Mouse (Mus musculus): ENCODE measurements at regions not wholly inside any gene's neighbourhood (a gene's known extent, or its start where the extent isn't known, plus 50 kb on each side); places are given as distances from the start of the nearest gene placed in this dataset.

DNA sequence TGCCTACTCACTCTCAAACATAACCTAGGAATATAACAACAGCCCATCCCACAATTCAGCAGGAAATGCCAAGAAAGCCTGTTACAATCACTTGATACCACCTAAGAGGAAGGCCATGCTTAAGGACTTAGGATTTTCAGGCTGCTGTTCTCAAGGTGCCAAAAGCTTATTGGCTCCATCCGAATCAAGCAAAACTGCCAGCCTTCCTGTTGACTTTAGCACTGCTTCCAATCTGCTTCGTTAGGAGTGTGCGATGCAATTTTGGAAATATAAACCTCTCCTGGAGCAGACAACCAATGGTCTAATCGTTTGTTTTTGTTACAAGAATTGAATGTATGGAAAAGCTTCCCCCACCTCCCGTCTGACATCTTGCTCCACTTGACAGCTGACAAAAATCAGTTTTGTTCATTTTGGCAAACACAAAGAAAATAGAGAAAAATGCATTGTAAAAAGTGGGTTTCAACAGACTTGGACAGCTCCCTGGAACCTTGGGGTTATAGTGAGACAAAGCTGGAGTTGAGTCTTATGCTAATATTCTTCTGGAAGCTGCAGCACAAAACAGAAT lies 2620.0 kb upstream of the Gm7489 start:
- DNase-seq (ENCODE audit: low spot score) (no peak), ATAC-seq (ENCODE audit: low FRiP score, low read depth) (no peak)
- H3K4me2 ChIP-seq (replicated peaks; ENCODE audit: low read depth, low read length, severe bottlenecking): no peak overlapping the region
- no peaks in the 10 kb centered on the region for H3K27me3 ChIP-seq (ENCODE audit: control insufficient read depth, insufficient read depth, low read length)
- no peaks in the 10 kb centered on the region for H3K36me3 ChIP-seq (ENCODE audit: control insufficient read depth, insufficient read depth, low read length)
- H3K27ac ChIP-seq (replicated peaks; ENCODE audit: low read depth, low read length): no peak overlapping the region
- no peaks in the 10 kb centered on the region for H3K4me1 ChIP-seq (ENCODE audit: control insufficient read depth, insufficient read depth, low read length)
- no peaks in the 10 kb centered on the region for H3K9me3 ChIP-seq (ENCODE audit: control insufficient read depth, low read length)
- no peak overlapping the region for H3K9ac ChIP-seq (ENCODE audit: low read depth, low read length, severe bottlenecking)
- TF ChIP-seq POLR2A (IDR thresholded peaks at IDR 0.05; ENCODE audit: borderline replicate concordance, extremely low read depth, insufficient read depth, insufficient read length): no peak
- WGBS: 52% methylated on average over 5 of the region's 5 CpGs
- H3K4me3 ChIP-seq (replicated peaks; ENCODE audit: low read length): no peak overlapping the region

DNA sequence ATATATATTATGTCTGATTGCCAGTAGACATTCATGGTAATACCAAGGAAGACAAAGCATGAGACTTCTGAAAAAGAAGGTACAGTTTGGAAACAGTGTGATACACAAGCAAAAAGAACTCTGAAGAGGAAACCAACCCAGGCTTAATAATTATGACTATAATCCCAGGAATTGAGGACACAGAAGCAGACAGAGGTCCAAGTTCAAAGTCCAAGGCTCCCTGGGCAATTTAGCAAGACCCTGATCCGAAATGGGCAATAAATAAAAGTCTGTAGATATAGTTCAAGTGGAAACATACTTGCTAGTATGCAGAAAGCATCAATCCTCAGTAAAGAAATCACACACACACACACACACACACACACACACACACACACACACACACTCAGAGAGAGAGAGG lies 2618.7 kb upstream of the Gm7489 start:
- no peak for DNase-seq (ENCODE audit: low spot score)
- H3K27ac ChIP-seq (replicated peaks; ENCODE audit: low read depth, low read length): no peak overlapping the region
- no peaks in the 10 kb centered on the region for H3K4me1 ChIP-seq (ENCODE audit: control insufficient read depth, insufficient read depth, low read length)
- no peaks in the 10 kb centered on the region for H3K27me3 ChIP-seq (ENCODE audit: control insufficient read depth, insufficient read depth, low read length)
- WGBS: 45% methylated on average over 1 of the region's 1 CpGs
- no peak for TF ChIP-seq POLR2A (IDR thresholded peaks at IDR 0.05; ENCODE audit: borderline replicate concordance, extremely low read depth, insufficient read depth, insufficient read length)
- no peak for ATAC-seq (ENCODE audit: low FRiP score, low read depth)
- no peak overlapping the region for H3K9ac ChIP-seq (ENCODE audit: low read depth, low read length, severe bottlenecking)
- no peak overlapping the region for H3K4me2 ChIP-seq (replicated peaks; ENCODE audit: low read depth, low read length, severe bottlenecking)
- no peak overlapping the region for H3K4me3 ChIP-seq (replicated peaks; ENCODE audit: low read length)
- H3K9me3 ChIP-seq (ENCODE audit: control insufficient read depth, low read length): no peaks in the 10 kb centered on the region
- no peaks in the 10 kb centered on the region for H3K36me3 ChIP-seq (ENCODE audit: control insufficient read depth, insufficient read depth, low read length)

DNA sequence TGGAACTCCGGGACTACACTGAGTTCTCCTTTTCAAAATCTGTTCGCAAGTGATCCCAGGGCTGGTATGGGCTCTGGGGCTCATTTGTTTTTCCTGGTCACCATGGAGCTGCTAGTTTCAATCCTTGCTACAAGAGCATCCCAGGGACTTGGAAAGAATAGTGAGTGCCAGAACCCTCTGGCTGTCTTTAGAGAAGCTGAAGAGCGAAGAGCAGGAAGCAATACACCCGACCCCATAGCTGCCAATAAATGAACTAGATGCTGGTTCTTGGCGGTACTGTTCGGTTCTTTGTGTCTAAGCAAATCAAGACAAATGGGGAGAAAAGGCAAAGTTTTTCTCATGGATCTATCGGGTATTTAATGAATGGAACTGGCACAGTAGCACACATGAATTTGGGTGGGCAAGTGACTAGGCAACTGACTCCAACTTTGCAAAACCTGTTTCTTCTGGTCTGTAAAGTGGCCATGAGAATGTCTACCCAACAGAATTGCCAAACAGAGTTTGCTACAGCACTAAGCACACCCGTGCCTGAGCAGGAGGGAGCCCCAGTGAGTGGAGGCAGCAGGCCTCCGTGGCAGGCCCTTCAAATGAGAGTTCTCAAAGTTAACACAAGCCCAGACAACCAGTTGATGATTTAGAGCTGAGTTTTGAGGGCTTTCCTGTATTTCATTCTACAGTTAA lies 2612.9 kb upstream of the Gm7489 start:
- Histone ChIP-seq H3K4me2 (replicated peaks; ENCODE audit: low read depth, low read length, severe bottlenecking) (no peak overlapping the region), H3K27me3 (ENCODE audit: control insufficient read depth, insufficient read depth, low read length) (no peaks in the 10 kb centered on the region), H3K9me3 (ENCODE audit: control insufficient read depth, low read length) (no peaks in the 10 kb centered on the region), H3K36me3 (ENCODE audit: control insufficient read depth, insufficient read depth, low read length) (no peaks in the 10 kb centered on the region), H3K27ac (replicated peaks; ENCODE audit: low read depth, low read length) (no peak overlapping the region), H3K4me1 (ENCODE audit: control insufficient read depth, insufficient read depth, low read length) (no peaks in the 10 kb centered on the region), H3K4me3 (replicated peaks; ENCODE audit: low read length) (no peak overlapping the region), H3K9ac (ENCODE audit: low read depth, low read length, severe bottlenecking) (no peak overlapping the region)
- no peak for DNase-seq (ENCODE audit: low spot score)
- ATAC-seq (ENCODE audit: low FRiP score, low read depth): no peak
- WGBS: 80% methylated on average over 9 of the region's 9 CpGs
- no peak for TF ChIP-seq POLR2A (IDR thresholded peaks at IDR 0.05; ENCODE audit: borderline replicate concordance, extremely low read depth, insufficient read depth, insufficient read length)

DNA sequence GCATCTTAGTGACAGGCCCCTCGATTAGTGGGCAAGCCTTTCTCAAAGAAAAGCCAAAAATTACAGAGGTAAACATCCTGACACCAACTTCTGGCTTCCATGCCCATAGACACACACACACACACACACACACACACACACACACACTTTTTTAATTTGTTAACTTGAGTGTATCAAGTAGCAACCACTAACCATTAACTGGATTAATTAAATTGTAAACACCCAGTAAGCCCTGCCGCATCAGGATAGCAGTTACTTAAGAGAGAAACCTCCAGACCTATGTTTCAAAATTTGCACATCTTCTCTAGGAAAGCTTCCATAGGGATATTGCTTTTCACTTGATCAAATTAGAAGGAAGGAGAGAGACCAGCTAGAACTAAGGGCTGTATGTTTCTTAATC lies 2599.4 kb upstream of the Gm7489 start:
- Histone ChIP-seq H3K27ac (replicated peaks; ENCODE audit: low read depth, low read length) (no peak overlapping the region), H3K36me3 (ENCODE audit: control insufficient read depth, insufficient read depth, low read length) (no peaks in the 10 kb centered on the region), H3K9me3 (ENCODE audit: control insufficient read depth, low read length) (no peaks in the 10 kb centered on the region), H3K4me3 (replicated peaks; ENCODE audit: low read length) (no peak overlapping the region), H3K27me3 (ENCODE audit: control insufficient read depth, insufficient read depth, low read length) (no peaks in the 10 kb centered on the region), H3K9ac (ENCODE audit: low read depth, low read length, severe bottlenecking) (no peak overlapping the region), H3K4me2 (replicated peaks; ENCODE audit: low read depth, low read length, severe bottlenecking) (no peak overlapping the region), H3K4me1 (ENCODE audit: control insufficient read depth, insufficient read depth, low read length) (no peaks in the 10 kb centered on the region)
- no peak for DNase-seq (ENCODE audit: low spot score)
- WGBS: 53% methylated on average over 2 of the region's 2 CpGs
- TF ChIP-seq POLR2A (IDR thresholded peaks at IDR 0.05; ENCODE audit: borderline replicate concordance, extremely low read depth, insufficient read depth, insufficient read length): no peak
- ATAC-seq (ENCODE audit: low FRiP score, low read depth): no peak

DNA sequence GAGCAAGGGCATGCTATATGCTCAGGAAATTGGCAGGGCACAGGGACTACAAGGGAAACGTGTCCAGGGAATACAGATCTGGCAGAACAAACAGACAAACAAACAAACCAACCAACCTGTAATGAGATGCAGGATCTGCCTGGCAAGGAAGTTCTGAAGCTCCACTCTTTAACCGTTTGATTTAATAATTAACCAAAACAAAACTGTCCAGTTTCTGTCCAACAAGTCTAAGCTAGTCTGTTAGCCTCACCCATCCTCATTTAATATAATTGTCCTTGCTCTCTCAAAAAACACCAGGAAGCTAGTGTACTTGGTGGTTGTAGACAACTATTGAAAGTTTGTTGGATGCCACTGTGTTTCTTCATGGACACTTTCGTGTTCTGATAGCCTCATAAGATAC lies 2598.4 kb upstream of the Gm7489 start:
- 75% methylated on average over 3 of the region's 3 CpGs for WGBS
- ATAC-seq (ENCODE audit: low FRiP score, low read depth): no peak
- no peak for TF ChIP-seq POLR2A (IDR thresholded peaks at IDR 0.05; ENCODE audit: borderline replicate concordance, extremely low read depth, insufficient read depth, insufficient read length)

More for the DNA sequence above, 2598.4 kb upstream of the Gm7489 start:
- no peak overlapping the region for H3K4me2 ChIP-seq (replicated peaks; ENCODE audit: low read depth, low read length, severe bottlenecking)
- no peak for DNase-seq (ENCODE audit: low spot score)
- H3K4me1 ChIP-seq (ENCODE audit: control insufficient read depth, insufficient read depth, low read length): no peaks in the 10 kb centered on the region
- no peaks in the 10 kb centered on the region for H3K9me3 ChIP-seq (ENCODE audit: control insufficient read depth, low read length)
- H3K27ac ChIP-seq (replicated peaks; ENCODE audit: low read depth, low read length): no peak overlapping the region
- H3K36me3 ChIP-seq (ENCODE audit: control insufficient read depth, insufficient read depth, low read length): no peaks in the 10 kb centered on the region
- H3K9ac ChIP-seq (ENCODE audit: low read depth, low read length, severe bottlenecking): no peak overlapping the region
- no peak overlapping the region for H3K4me3 ChIP-seq (replicated peaks; ENCODE audit: low read length)
- no peaks in the 10 kb centered on the region for H3K27me3 ChIP-seq (ENCODE audit: control insufficient read depth, insufficient read depth, low read length)

Data from limb, embryonic 14.5 days (tissue).